Mouse (Mus musculus): ENCODE measurements around the gene Ggt1. TPM values are rescaled to one million over a fixed set of nuclear protein-coding genes. Genes with fewer than 3 reads are reported as not detected.

Ggt1 gene
- polyA plus RNA-seq (2014; fragmentation: Illumina TruSeq; extraction: RNeasy Lipid Tissue Mini Kit (QIAGEN cat#74804); ENCODE audit: low read depth, low replicate concordance), result not detected

DNA sequence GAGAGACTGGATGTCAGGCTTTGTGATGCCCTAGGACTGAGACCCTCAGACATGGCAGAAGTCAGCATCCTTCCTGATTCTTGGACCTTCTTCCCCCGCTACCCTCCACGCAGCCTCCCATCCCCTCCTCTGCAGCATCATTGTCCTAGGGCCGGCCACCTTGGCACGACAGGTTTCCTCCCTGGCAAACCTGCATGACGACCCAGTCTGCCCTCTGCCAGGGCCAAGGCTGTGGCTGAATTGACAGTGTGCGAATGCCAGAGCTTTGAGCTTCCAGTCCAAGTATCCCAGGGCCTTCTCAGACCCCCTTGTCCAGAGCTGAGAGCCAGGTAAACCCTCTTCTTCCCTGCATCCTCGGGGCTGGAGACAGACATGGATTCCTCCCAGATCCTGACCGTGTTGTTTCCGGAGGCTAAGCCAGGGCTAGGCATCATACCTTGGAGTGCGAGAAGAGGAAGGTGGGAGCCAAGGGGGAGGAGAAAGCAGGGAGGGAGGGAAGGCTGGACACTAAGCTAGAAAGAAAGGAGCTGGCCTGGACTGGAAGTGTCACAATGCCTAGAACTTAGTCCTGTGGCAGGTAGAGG lies at the start of gene Ggt1:
Ggt1 (plus strand) TSS at position 534 of the 584 bp plus-strand sequence.

DNA sequence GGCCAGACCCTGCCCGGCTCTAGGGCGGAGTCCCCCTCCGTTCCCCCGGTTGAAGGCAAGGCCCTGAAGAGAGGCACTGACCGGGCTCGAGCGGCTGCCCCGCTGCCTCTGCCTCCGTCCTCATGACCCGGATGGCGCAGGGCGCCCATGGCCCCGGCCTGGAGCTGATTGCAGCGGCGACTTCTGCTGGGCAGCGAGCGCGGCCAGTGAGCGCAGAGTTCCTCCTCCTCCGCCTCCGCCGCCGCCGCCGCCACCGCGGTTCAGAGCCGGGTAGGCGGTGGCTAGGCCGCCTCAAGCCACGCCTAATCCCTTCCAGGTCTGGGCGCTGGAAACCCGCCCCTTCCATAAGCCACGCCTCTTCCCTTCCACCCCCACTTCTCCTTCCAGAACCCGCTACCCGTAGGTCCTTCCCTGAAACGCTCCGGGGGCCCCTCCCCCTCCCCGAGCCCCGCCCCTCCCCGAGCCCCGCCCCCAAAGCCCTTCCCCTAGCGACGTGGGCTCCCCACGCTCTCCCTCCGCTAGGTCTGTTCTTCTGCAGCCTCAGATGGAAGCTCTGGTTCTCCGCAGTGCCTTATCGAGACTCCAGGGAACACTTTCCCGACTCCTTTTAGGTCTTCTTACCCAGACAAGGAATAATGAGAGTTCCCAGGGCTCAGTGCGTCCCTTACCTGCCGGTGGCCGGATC lies 44.2 kb upstream of the Ggt1 start, which contains the start of gene Snrpd3:
Snrpd3 (plus strand) TSS at position 479 of the 685 bp plus-strand sequence.

GRCm38 (mm10) chr10:75517758-75518143 lies 43.7 kb upstream of the Ggt1 start, which contains the start of gene Gucd1:
Gene Gucd1 (minus strand): TSS chr10:75517972.

GRCm38 (mm10) chr10:75559676-75560548 lies 1.5 kb upstream of the Ggt1 start, which contains the start of gene Lrrc75b:
Gene Lrrc75b (minus strand): TSS chr10:75560330.

GRCm38 (mm10) chr10:75589129-75589528 lies 27.7 kb downstream of the Ggt1 start, which contains the start of gene Ggt5:
Gene Ggt5 (plus strand): TSS chr10:75589340.

Other genes starting within 250 kb of the Ggt1 start
- not detected for gene Adora2a, start 244.7 kb upstream of the Ggt1 start, polyA plus RNA-seq (2014; fragmentation: Illumina TruSeq; extraction: RNeasy Lipid Tissue Mini Kit (QIAGEN cat#74804); ENCODE audit: low read depth, low replicate concordance)
- gene Upb1, start 160.5 kb upstream of the Ggt1 start, polyA plus RNA-seq (2014; fragmentation: Illumina TruSeq; extraction: RNeasy Lipid Tissue Mini Kit (QIAGEN cat#74804); ENCODE audit: low read depth, low replicate concordance), result 4.2 TPM
- 12.8 TPM for gene Snrpd3, start 44.1 kb upstream of the Ggt1 start, polyA plus RNA-seq (2014; fragmentation: Illumina TruSeq; extraction: RNeasy Lipid Tissue Mini Kit (QIAGEN cat#74804); ENCODE audit: low read depth, low replicate concordance)
- 18.4 TPM for gene Gucd1, start 43.6 kb upstream of the Ggt1 start, polyA plus RNA-seq (2014; fragmentation: Illumina TruSeq; extraction: RNeasy Lipid Tissue Mini Kit (QIAGEN cat#74804); ENCODE audit: low read depth, low replicate concordance)
- 1.4 TPM for gene Lrrc75b, start 1.3 kb upstream of the Ggt1 start, polyA plus RNA-seq (2014; fragmentation: Illumina TruSeq; extraction: RNeasy Lipid Tissue Mini Kit (QIAGEN cat#74804); ENCODE audit: low read depth, low replicate concordance)
- gene Ggt5, start 27.7 kb downstream of the Ggt1 start, polyA plus RNA-seq (2014; fragmentation: Illumina TruSeq; extraction: RNeasy Lipid Tissue Mini Kit (QIAGEN cat#74804); ENCODE audit: low read depth, low replicate concordance), result 0.57 TPM
- 1.7 TPM for gene Susd2, start 82.4 kb downstream of the Ggt1 start, polyA plus RNA-seq (2014; fragmentation: Illumina TruSeq; extraction: RNeasy Lipid Tissue Mini Kit (QIAGEN cat#74804); ENCODE audit: low read depth, low replicate concordance)
- 4.6 TPM for gene Cabin1, start 202.7 kb downstream of the Ggt1 start, polyA plus RNA-seq (2014; fragmentation: Illumina TruSeq; extraction: RNeasy Lipid Tissue Mini Kit (QIAGEN cat#74804); ENCODE audit: low read depth, low replicate concordance)
- 1.3 TPM for gene Ddt, start 211.8 kb downstream of the Ggt1 start, polyA plus RNA-seq (2014; fragmentation: Illumina TruSeq; extraction: RNeasy Lipid Tissue Mini Kit (QIAGEN cat#74804); ENCODE audit: low read depth, low replicate concordance)
- gene Gm20441, start 219.3 kb downstream of the Ggt1 start, polyA plus RNA-seq (2014; fragmentation: Illumina TruSeq; extraction: RNeasy Lipid Tissue Mini Kit (QIAGEN cat#74804); ENCODE audit: low read depth, low replicate concordance), result not detected
- gene Gstt3, start 219.8 kb downstream of the Ggt1 start, polyA plus RNA-seq (2014; fragmentation: Illumina TruSeq; extraction: RNeasy Lipid Tissue Mini Kit (QIAGEN cat#74804); ENCODE audit: low read depth, low replicate concordance), result 56.7 TPM
- gene Gstt1, start 237.0 kb downstream of the Ggt1 start, polyA plus RNA-seq (2014; fragmentation: Illumina TruSeq; extraction: RNeasy Lipid Tissue Mini Kit (QIAGEN cat#74804); ENCODE audit: low read depth, low replicate concordance), result 4.0 TPM

Data from sigmoid colon, adult 10 weeks (tissue).